8 mouse cellular contexts compared by ENCODE assay signal in the genomic region with DNA sequence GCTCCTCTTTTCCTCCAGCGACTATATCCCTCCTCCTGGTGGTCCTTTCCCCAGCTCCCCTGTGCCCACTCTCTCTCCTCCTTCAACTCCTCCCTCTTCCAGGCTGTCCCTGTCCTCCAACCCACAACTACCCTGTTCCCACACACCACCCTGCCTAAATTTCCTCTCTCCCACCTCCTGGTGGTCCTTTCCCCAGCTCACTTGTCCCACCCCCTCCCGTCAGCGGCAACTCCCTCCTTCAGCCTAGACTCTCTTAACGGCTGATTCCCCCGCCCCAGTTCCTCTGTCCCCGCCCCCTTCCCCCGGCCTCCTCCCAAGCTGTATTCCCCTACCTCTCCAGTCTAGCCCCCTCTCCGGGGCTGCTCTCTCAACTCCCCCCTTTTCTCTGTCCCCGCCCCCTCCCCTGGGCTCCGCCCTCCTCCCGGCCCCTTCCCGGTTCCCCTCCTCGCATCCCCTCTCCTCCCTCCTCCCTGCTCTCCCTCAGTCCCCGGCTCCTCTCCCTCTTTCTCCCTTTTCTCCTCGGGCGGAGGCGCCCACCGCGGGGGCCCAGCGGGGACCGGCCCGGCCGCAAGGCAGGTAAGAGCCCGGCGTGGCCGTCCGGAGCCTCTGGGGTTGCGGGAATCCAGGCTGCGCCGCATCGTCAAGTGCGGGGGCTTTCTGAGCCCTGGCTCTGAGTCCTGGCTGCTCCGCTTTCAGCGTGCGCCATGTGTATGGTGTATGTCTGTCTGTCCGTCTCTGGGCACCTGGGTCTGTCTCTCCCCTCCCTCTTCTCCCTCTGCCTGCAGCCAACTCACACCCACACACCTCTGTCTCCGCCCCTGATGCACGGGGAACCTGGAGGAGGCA. TPM values are rescaled to one million over a fixed set of nuclear protein-coding genes. Genes with fewer than 3 reads are reported as not detected.
DNase-seq lines count a peak whose midpoint lies in the region; ATAC-seq and TF ChIP-seq lines count a peak whose summit lies in the region.

No protein-coding gene starts in this region.

- ATAC-seq in heart, embryonic 11.5 days (replicated peaks; ENCODE audit: insufficient number of reproducible peaks, low FRiP score, low TSS enrichment) = peak; percentile 75
- ATAC-seq in Patski = peak; percentile 29
- ATAC-seq in embryonic facial prominence, embryonic 12.5 days (ENCODE audit: insufficient number of reproducible peaks, insufficient read depth, low FRiP score, low TSS enrichment) = peak; percentile 72
- peak; percentile 83 for ATAC-seq in intestine, embryonic 15.5 days
- ATAC-seq in liver, embryonic 16.5 days (ENCODE audit: low read depth) = peak; percentile 30; the same call in 1 of the 2 replicates

- H3K27ac ChIP-seq in heart, embryonic 11.5 days (ENCODE audit: low read depth, low read length) = peak overlapping the region; percentile 51
- peak overlapping the region; percentile 86 for H3K27ac ChIP-seq in embryonic facial prominence, embryonic 12.5 days
- H3K27ac ChIP-seq in intestine, embryonic 15.5 days = peak overlapping the region; percentile 72
- H3K27ac ChIP-seq in liver, embryonic 16.5 days (ENCODE audit: low read length) = no peak overlapping the region

- CTCF ChIA-PET in Patski (lab: Charles Lee) = interaction anchor here (1.1 kb wide), 1 partner anchor 25 kb away, joined by 4 read pairs; no protein-coding TSS in a partner anchor

- H3K4me3 ChIP-seq in heart, embryonic 11.5 days (ENCODE audit: low read depth, low read length) = peak overlapping the region; percentile 67
- H3K4me3 ChIP-seq in embryonic facial prominence, embryonic 12.5 days = peak overlapping the region; percentile 72
- H3K4me3 ChIP-seq in intestine, embryonic 15.5 days (replicated peaks) = peak overlapping the region; percentile 51
- peak overlapping the region; percentile 36 for H3K4me3 ChIP-seq in liver, embryonic 16.5 days (ENCODE audit: low read depth, low read length)

- H3K4me2 ChIP-seq in heart, embryonic 11.5 days = peak overlapping the region; percentile 85
- peak overlapping the region; percentile 90 for H3K4me2 ChIP-seq in embryonic facial prominence, embryonic 12.5 days (replicated peaks)
- peak overlapping the region; percentile 86 for H3K4me2 ChIP-seq in intestine, embryonic 15.5 days (replicated peaks)
- peak overlapping the region; percentile 58 for H3K4me2 ChIP-seq in liver, embryonic 16.5 days (ENCODE audit: low read depth, low read length)

- 2% methylated on average over 29 of the region's 38 CpGs for WGBS in heart, embryonic 11.5 days (ENCODE audit: insufficient replicate concordance)
- WGBS in embryonic facial prominence, embryonic 12.5 days = 2% methylated on average over 37 of the region's 38 CpGs
- 3% methylated on average over 34 of the region's 38 CpGs for WGBS in intestine, embryonic 15.5 days
- WGBS in liver, embryonic 16.5 days (ENCODE audit: insufficient replicate concordance) = 1% methylated on average over 37 of the region's 38 CpGs

- no peak for TF ChIP-seq CTCF in Patski (IDR thresholded peaks at IDR 0.05)

- in situ Hi-C loops in Patski (cut with MboI; ENCODE audit: low pct_unique_long_range_greater_than_20kb) = no loop called here

- intact Hi-C loops in heart, postnatal 25 days (cut with DNase I) = no loop called here

- peak overlapping the region; percentile 72 for H3K9ac ChIP-seq in heart, embryonic 11.5 days (ENCODE audit: low read depth, low read length)
- H3K9ac ChIP-seq in embryonic facial prominence, embryonic 12.5 days = peak overlapping the region; percentile 81
- peak overlapping the region; percentile 55 for H3K9ac ChIP-seq in intestine, embryonic 15.5 days
- H3K9ac ChIP-seq in liver, embryonic 16.5 days (ENCODE audit: low read depth, low read length) = no peak overlapping the region

- no peaks in the 10 kb centered on the region for H3K9me3 ChIP-seq in heart, embryonic 11.5 days (replicated peaks; ENCODE audit: control insufficient read depth, low read length)
- H3K9me3 ChIP-seq in embryonic facial prominence, embryonic 12.5 days = no peaks in the 10 kb centered on the region
- no peaks in the 10 kb centered on the region for H3K9me3 ChIP-seq in intestine, embryonic 15.5 days
- H3K9me3 ChIP-seq in liver, embryonic 16.5 days (replicated peaks; ENCODE audit: control insufficient read depth, low read length) = no peaks in the 10 kb centered on the region

- peaks cover 8% of the 10 kb centered on the region for H3K27me3 ChIP-seq in heart, embryonic 11.5 days (ENCODE audit: control insufficient read depth, insufficient read depth, low read length)
- H3K27me3 ChIP-seq in Patski = peaks cover 19% of the 10 kb centered on the region
- no peaks in the 10 kb centered on the region for H3K27me3 ChIP-seq in embryonic facial prominence, embryonic 12.5 days
- no peaks in the 10 kb centered on the region for H3K27me3 ChIP-seq in intestine, embryonic 15.5 days (replicated peaks)
- peaks cover 32% of the 10 kb centered on the region for H3K27me3 ChIP-seq in liver, embryonic 16.5 days (ENCODE audit: control insufficient read depth, insufficient read depth, low read depth, low read length)

- DNase-seq in heart, postnatal 25 days (ENCODE audit: low spot score) = no peak
- DNase-seq in Patski (ENCODE audit: low read depth, low spot score) = no peak
- DNase-seq in right cerebral cortex, postnatal 10 days (ENCODE audit: low spot score in 2 of 2) = peak; percentile 88 to 89
- DNase-seq in urinary bladder, adult 18-20 months (ENCODE audit: low spot score in 2 of 2) = no peak

- H3K4me1 ChIP-seq in heart, embryonic 11.5 days (ENCODE audit: control insufficient read depth, insufficient read depth, low read length) = peaks cover 19% of the 10 kb centered on the region; the same call in 1 of the 2 replicates
- peaks cover 33% of the 10 kb centered on the region for H3K4me1 ChIP-seq in embryonic facial prominence, embryonic 12.5 days
- peaks cover 25% of the 10 kb centered on the region for H3K4me1 ChIP-seq in intestine, embryonic 15.5 days (replicated peaks)
- H3K4me1 ChIP-seq in liver, embryonic 16.5 days (ENCODE audit: control insufficient read depth, low read depth, low read length) = no peaks in the 10 kb centered on the region; the same call in 1 of the 2 replicates

- H3K36me3 ChIP-seq in heart, embryonic 11.5 days (ENCODE audit: control insufficient read depth, insufficient read depth, low read length) = 0 out of 2 replicates have a peak, but pooled peaks cover 3% of the 10 kb centered on the region
- H3K36me3 ChIP-seq in embryonic facial prominence, embryonic 12.5 days = peaks cover 20% of the 10 kb centered on the region
- peaks cover 9% of the 10 kb centered on the region for H3K36me3 ChIP-seq in intestine, embryonic 15.5 days
- no peaks in the 10 kb centered on the region for H3K36me3 ChIP-seq in liver, embryonic 16.5 days (ENCODE audit: control insufficient read depth, insufficient read depth)

- POLR2A ChIA-PET in Patski (lab: Charles Lee) = interaction anchor here (0.6 kb wide), 1 partner anchor 199 kb away, joined by 3 read pairs; no protein-coding TSS in a partner anchor

RNA-seq across cellular contexts. Expression of gene Slc8a2, which starts 0.4 kb away (rescaled TPM):
- 0.11 and 0.17 TPM in 2 replicates for polyA plus RNA-seq in heart, embryonic 11.5 days (2014; fragmentation: Nextera tagmentation; extraction: Ambion mirVana)
- total RNA-seq in heart, postnatal 25 days (2021) = under 1 TPM; 0.68 to 0.70 TPM
- 1.8 TPM for polyA plus RNA-seq in Patski (2021)
- polyA plus RNA-seq in embryonic facial prominence, embryonic 12.5 days (2016; fragmentation: Nextera tagmentation; extraction: Ambion mirVana) = 0.49 and 0.55 TPM in 2 replicates
- polyA plus RNA-seq in intestine, embryonic 15.5 days (2015; fragmentation: Nextera tagmentation; extraction: Ambion mirVana) = 0.15 and 0.23 TPM in 2 replicates
- 0.02 TPM in 1 of 2 replicates, not detected in the other for polyA plus RNA-seq in liver, embryonic 16.5 days (2015; fragmentation: Nextera tagmentation; extraction: Ambion mirVana)

RNA-seq across cellular contexts. Expression of gene Kptn, which starts 10.4 kb away (rescaled TPM):
- 26.4 and 29.5 TPM in 2 replicates for polyA plus RNA-seq in heart, embryonic 11.5 days (2014; fragmentation: Nextera tagmentation; extraction: Ambion mirVana)
- 10 to 100 TPM; 22.9 to 24.3 TPM for total RNA-seq in heart, postnatal 25 days (2021)
- polyA plus RNA-seq in Patski (2021) = 25.8 TPM
- polyA plus RNA-seq in embryonic facial prominence, embryonic 12.5 days (2016; fragmentation: Nextera tagmentation; extraction: Ambion mirVana) = 38.7 and 41.4 TPM in 2 replicates
- 24.4 and 25.6 TPM in 2 replicates for polyA plus RNA-seq in intestine, embryonic 15.5 days (2015; fragmentation: Nextera tagmentation; extraction: Ambion mirVana)
- 7.3 and 7.8 TPM in 2 replicates for polyA plus RNA-seq in liver, embryonic 16.5 days (2015; fragmentation: Nextera tagmentation; extraction: Ambion mirVana)

RNA-seq across cellular contexts. Expression of gene Napa, which starts 31.8 kb away (rescaled TPM):
- 158 and 168 TPM in 2 replicates for polyA plus RNA-seq in heart, embryonic 11.5 days (2014; fragmentation: Nextera tagmentation; extraction: Ambion mirVana)
- total RNA-seq in heart, postnatal 25 days (2021) = 10 to 100 TPM; 82.8 to 83.3 TPM
- 178 TPM for polyA plus RNA-seq in Patski (2021)
- 206 and 217 TPM in 2 replicates for polyA plus RNA-seq in embryonic facial prominence, embryonic 12.5 days (2016; fragmentation: Nextera tagmentation; extraction: Ambion mirVana)
- 186 and 194 TPM in 2 replicates for polyA plus RNA-seq in intestine, embryonic 15.5 days (2015; fragmentation: Nextera tagmentation; extraction: Ambion mirVana)
- 162 and 163 TPM in 2 replicates for polyA plus RNA-seq in liver, embryonic 16.5 days (2015; fragmentation: Nextera tagmentation; extraction: Ambion mirVana)

RNA-seq across cellular contexts. Expression of gene Meis3, which starts 44.8 kb away (rescaled TPM):
- polyA plus RNA-seq in heart, embryonic 11.5 days (2014; fragmentation: Nextera tagmentation; extraction: Ambion mirVana) = 19.7 and 22.8 TPM in 2 replicates
- total RNA-seq in heart, postnatal 25 days (2021) = 1 to 10 TPM; 4.4 to 5.3 TPM
- 26.9 TPM for polyA plus RNA-seq in Patski (2021)
- polyA plus RNA-seq in embryonic facial prominence, embryonic 12.5 days (2016; fragmentation: Nextera tagmentation; extraction: Ambion mirVana) = 48.8 and 58.5 TPM in 2 replicates
- polyA plus RNA-seq in intestine, embryonic 15.5 days (2015; fragmentation: Nextera tagmentation; extraction: Ambion mirVana) = 30.8 and 31.8 TPM in 2 replicates
- 1.1 and 1.6 TPM in 2 replicates for polyA plus RNA-seq in liver, embryonic 16.5 days (2015; fragmentation: Nextera tagmentation; extraction: Ambion mirVana)

Comparison
In these comparisons a context has a peak if more than half of its experiments do, and no peak if none do; other contexts are left out.
1. ATAC-seq: peak in every context shown above with its lines; median percentile 83 in intestine, embryonic 15.5 days; 75 in heart, embryonic 11.5 days; 72 in embryonic facial prominence, embryonic 12.5 days; 30 in liver, embryonic 16.5 days; 29 in Patski.
2. DNase-seq: peak in right cerebral cortex, postnatal 10 days (2 of 2); none in heart, postnatal 25 days (single experiment), Patski (single experiment) and urinary bladder, adult 18-20 months (0 of 2).
3. Peak in every context shown above with its lines, with median percentiles within 50 percentile points of each other: H3K4me2 ChIP-seq and H3K4me3 ChIP-seq.